Mouse (Mus musculus) lung, embryonic 14.5 days (tissue): ENCODE results near the gene Spata5. TPM values are rescaled to one million over a fixed set of nuclear protein-coding genes. Genes with fewer than 3 reads are reported as not detected.

Source experiments
- ATAC-seq: fragments of 200-750 bp; cut with Nextera tagmentation; 2 replicates; pipeline ENCODE4 v1.8.0; 2017; ENCODE audit warnings: mild to moderate bottlenecking, moderate TSS enrichment, moderate library complexity; ENCODE audit not compliant: insufficient read depth
- DNase-seq: peaks from one replicate; pipeline ENCODE4 v3.0.0-alpha.2; 2015
- H3K27ac ChIP-seq: fragments of 300-500 bp; sonication (generic); 2 replicates; pipeline ENCODE4 v1.5.1; 2014; ENCODE audit warnings: low read depth, mild to moderate bottlenecking, moderate library complexity
- H3K27me3 ChIP-seq: fragments of 300-500 bp; sonication (generic); 2 replicates; pipeline ENCODE4 v1.6.1; 2014; ENCODE audit warnings: low read length, control low read depth; ENCODE audit not compliant: insufficient read depth
- H3K36me3 ChIP-seq: fragments of 300-500 bp; sonication (generic); 2 replicates; pipeline ENCODE4 v1.6.1; 2014; ENCODE audit warnings: control low read depth; ENCODE audit not compliant: insufficient read depth
- H3K4me1 ChIP-seq: fragments of 300-500 bp; sonication (generic); 2 replicates; pipeline ENCODE4 v1.6.1; 2014; ENCODE audit warnings: antibody characterized with exemption, control low read depth; ENCODE audit not compliant: insufficient read depth
- H3K4me2 ChIP-seq: fragments of 300-500 bp; sonication (generic); 2 replicates; pipeline ENCODE4 v1.6.1; 2014; ENCODE audit warnings: mild to moderate bottlenecking
- H3K4me3 ChIP-seq: fragments of 300-500 bp; sonication (generic); 2 replicates; pipeline ENCODE4 v1.5.1; 2014; ENCODE audit warnings: low read depth, low read length
- H3K9ac ChIP-seq: fragments of 300-500 bp; sonication (generic); 2 replicates; pipeline ENCODE4 v1.6.1; 2014
- H3K9me3 ChIP-seq: fragments of 300-500 bp; sonication (generic); 2 replicates; pipeline ENCODE4 v1.6.1; 2016; ENCODE audit warnings: low read depth, low read length, control low read depth
- CTCF ChIP-seq: IDR thresholded peaks from 2 replicates; pipeline ENCODE4 v1.5.1; 2016; ENCODE audit warnings: antibody characterized with exemption, low read depth
- WGBS: fragments of 180-500 bp; shearing (Covaris S2); extraction: QIAGEN DNeasy Blood & Tissue Kit; methylation state at CpG from one replicate; pipeline ENCODE4 v1.1.7; 2014; 5-methylcytosine and 5-hydroxymethylcytosine counted together
- polyA plus RNA-seq: library from polyadenylated mRNA; unstranded; fragments of >200 nt; fragmentation: Nextera tagmentation; extraction: Ambion mirVana; gene quantifications from 2 replicates; pipeline ENCODE4 v1.2.1, GENCODE M21; 2014

Spata5 gene
- polyA plus RNA-seq, 1 experiment from 2014 or later, result 42.0 TPM

- Histone ChIP-seq H3K4me1 (no peaks in the 10 kb centered on the region), H3K9ac (no peak overlapping the region), H3K36me3 (no peaks in the 10 kb centered on the region), H3K9me3 (no peaks in the 10 kb centered on the region), H3K27me3 (no peaks in the 10 kb centered on the region), H3K4me2 (no peak overlapping the region), H3K27ac (no peak overlapping the region), H3K4me3 (no peak overlapping the region)
- no peak for TF ChIP-seq CTCF
- DNase-seq, result no peak
- WGBS, result 75% methylated on average over 3 of the region's 3 CpGs
- ATAC-seq, result no peak
Measured at GRCm38 (mm10) chr3:37490025-37490424, 70.3 kb downstream of the Spata5 start.

GRCm38 (mm10) chr3:37500939-37501338 lies 81.2 kb downstream of the Spata5 start:
- no peak overlapping the region for H3K27ac ChIP-seq
- DNase-seq (no peak), ATAC-seq (no peak)
- TF ChIP-seq CTCF, result no peak
- no peaks in the 10 kb centered on the region for H3K9me3 ChIP-seq
- H3K4me1 ChIP-seq, result 0 out of 2 replicates have a peak, but pooled peaks cover 2% of the 10 kb centered on the region
- no peak overlapping the region for H3K4me2 ChIP-seq
- WGBS, result 63% methylated on average over 1 of the region's 1 CpGs
- H3K36me3 ChIP-seq, result no peaks in the 10 kb centered on the region
- H3K27me3 ChIP-seq, result no peaks in the 10 kb centered on the region
- no peak overlapping the region for H3K9ac ChIP-seq
- H3K4me3 ChIP-seq, result no peak overlapping the region

GRCm38 (mm10) chr3:37502552-37502951 lies 82.9 kb downstream of the Spata5 start:
- ATAC-seq, result no peak
- Histone ChIP-seq H3K27ac (no peak overlapping the region), H3K4me2 (no peak overlapping the region), H3K4me3 (no peak overlapping the region), H3K4me1 (0 out of 2 replicates have a peak, but pooled peaks cover 2% of the 10 kb centered on the region), H3K9me3 (no peaks in the 10 kb centered on the region), H3K36me3 (no peaks in the 10 kb centered on the region), H3K9ac (no peak overlapping the region), H3K27me3 (no peaks in the 10 kb centered on the region)
- no peak for TF ChIP-seq CTCF
- DNase-seq, result peak; percentile 6
- WGBS, result 48% methylated on average over 2 of the region's 2 CpGs

- DNase-seq, result no peak
- no peak for ATAC-seq
- Histone ChIP-seq H3K9ac (no peak overlapping the region), H3K9me3 (no peaks in the 10 kb centered on the region), H3K4me1 (0 out of 2 replicates have a peak, but pooled peaks cover 2% of the 10 kb centered on the region), H3K27me3 (no peaks in the 10 kb centered on the region), H3K27ac (no peak overlapping the region), H3K4me3 (no peak overlapping the region), H3K4me2 (no peak overlapping the region), H3K36me3 (no peaks in the 10 kb centered on the region)
- no peak for TF ChIP-seq CTCF
Measured at GRCm38 (mm10) chr3:37503846-37504245, 84.2 kb downstream of the Spata5 start.

GRCm38 (mm10) chr3:37510055-37511032 lies 90.6 kb downstream of the Spata5 start:
- no peaks in the 10 kb centered on the region for H3K9me3 ChIP-seq
- DNase-seq, result peak; percentile 32
- no peak for TF ChIP-seq CTCF
- H3K4me3 ChIP-seq, result no peak overlapping the region
- H3K9ac ChIP-seq, result no peak overlapping the region
- no peak overlapping the region for H3K4me2 ChIP-seq
- no peaks in the 10 kb centered on the region for H3K36me3 ChIP-seq
- peak; percentile 41; the same call in 1 of the 2 replicates for ATAC-seq
- WGBS, result 65% methylated on average over 7 of the region's 7 CpGs
- H3K4me1 ChIP-seq, result no peaks in the 10 kb centered on the region
- 0 out of 2 replicates have a peak overlapping the region, but pooled peaks have one; percentile 13 for H3K27ac ChIP-seq
- no peaks in the 10 kb centered on the region for H3K27me3 ChIP-seq

GRCm38 (mm10) chr3:37515485-37515884 lies 95.8 kb downstream of the Spata5 start:
- DNase-seq (peak; percentile 48), ATAC-seq (0 out of 2 replicates have a peak, but pooled peaks have one; percentile 35)
- TF ChIP-seq CTCF, result peak; percentile 74
- Histone ChIP-seq H3K36me3 (no peaks in the 10 kb centered on the region), H3K4me2 (no peak overlapping the region), H3K9me3 (no peaks in the 10 kb centered on the region), H3K9ac (no peak overlapping the region), H3K27me3 (no peaks in the 10 kb centered on the region), H3K4me3 (no peak overlapping the region), H3K27ac (no peak overlapping the region), H3K4me1 (no peaks in the 10 kb centered on the region)
- WGBS, result 19% methylated on average over 2 of the region's 2 CpGs

GRCm38 (mm10) chr3:37516379-37516778 lies 96.7 kb downstream of the Spata5 start:
- TF ChIP-seq CTCF, result no peak

More at GRCm38 (mm10) chr3:37516379-37516778, 96.7 kb downstream of the Spata5 start:
- Histone ChIP-seq H3K4me2 (no peak overlapping the region), H3K27ac (no peak overlapping the region), H3K36me3 (no peaks in the 10 kb centered on the region), H3K9ac (no peak overlapping the region), H3K4me3 (no peak overlapping the region), H3K9me3 (no peaks in the 10 kb centered on the region), H3K4me1 (no peaks in the 10 kb centered on the region), H3K27me3 (no peaks in the 10 kb centered on the region)
- WGBS, result 91% methylated on average over 2 of the region's 2 CpGs
- no peak for ATAC-seq
- DNase-seq, result no peak
